Mouse (Mus musculus): Measurements from ENCODE around the gene Alkbh1. TPM values are rescaled to one million over a fixed set of nuclear protein-coding genes. Genes with fewer than 3 reads are reported as not detected.

Alkbh1 gene
- polyA plus RNA-seq, 3 experiments from 2014 or later, result 44.0 to 72.1 (median 63.5) TPM

- ATAC-seq, result no peak
These were observed 63.0 kb downstream of the Alkbh1 start for GRCm38 (mm10) chr12:87380586-87381379.

DNA sequence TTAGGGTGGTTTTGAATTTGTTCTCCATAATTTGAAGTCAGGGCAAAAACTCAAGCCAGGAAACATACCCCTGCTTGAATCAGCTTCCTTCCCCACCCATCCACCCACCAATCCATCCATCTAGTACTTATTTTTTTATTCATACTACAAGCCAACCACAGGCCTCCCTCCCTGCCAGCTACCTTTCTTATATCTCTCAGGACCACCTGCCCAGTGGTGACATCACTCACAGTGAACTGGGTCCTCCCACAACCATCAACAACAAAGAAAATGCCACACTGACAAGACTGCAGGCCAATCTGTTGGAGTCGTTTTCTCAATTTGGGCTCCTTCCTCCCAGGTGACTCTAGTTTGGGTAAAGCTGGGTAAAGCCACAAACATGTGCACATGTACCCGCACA lies 64.3 kb downstream of the Alkbh1 start:
- no peak for ATAC-seq

Other genes starting within 250 kb of the Alkbh1 start
- gene Samd15, start 244.3 kb downstream of the Alkbh1 start, polyA plus RNA-seq (2017; shearing (Covaris generic)), result 1 to 10 TPM; 1.9 to 4.5 (median 1.9) TPM
- 1 to 10 TPM; 3.5 to 4.4 (median 3.5) TPM for gene Tmed8, start 243.6 kb downstream of the Alkbh1 start, polyA plus RNA-seq (2017; shearing (Covaris generic))
- gene Noxred1, start 205.3 kb downstream of the Alkbh1 start, polyA plus RNA-seq (2017; shearing (Covaris generic)), result 1 to 10 TPM in 1 of 3 experiments, under 1 TPM in 2; 0.72 to 1.1 (median 0.85) TPM
- gene Vipas39, start 177.8 kb downstream of the Alkbh1 start, polyA plus RNA-seq (2017; shearing (Covaris generic)), result 10 to 100 TPM; 31.3 to 41.3 (median 38.9) TPM
- gene Ahsa1, start 177.5 kb downstream of the Alkbh1 start, polyA plus RNA-seq (2017; shearing (Covaris generic)), result 100 to 1,000 TPM; 117 to 133 (median 126) TPM
- not detected for gene Ism2, start 144.3 kb downstream of the Alkbh1 start, polyA plus RNA-seq (2017; shearing (Covaris generic))
- gene Sptlc2, start 55.7 kb downstream of the Alkbh1 start, polyA plus RNA-seq (2017; shearing (Covaris generic)), result 10 to 100 TPM; 69.9 to 85.2 (median 72.4) TPM
- 100 to 1,000 TPM in 2 of 3 experiments, 10 to 100 TPM in 1; 83.7 to 126 (median 118) TPM for gene Slirp, start 121 bp downstream of the Alkbh1 start, polyA plus RNA-seq (2017; shearing (Covaris generic))
- 100 to 1,000 TPM; 207 to 236 (median 223) TPM for gene Snw1, start 28.3 kb upstream of the Alkbh1 start, polyA plus RNA-seq (2017; shearing (Covaris generic))
- not detected for gene Gm5788, start 50.7 kb upstream of the Alkbh1 start, polyA plus RNA-seq (2017; shearing (Covaris generic))
- not detected for gene Gm8300, start 70.3 kb upstream of the Alkbh1 start, polyA plus RNA-seq (2017; shearing (Covaris generic))
- not detected for gene Oog1, start 158.7 kb upstream of the Alkbh1 start, polyA plus RNA-seq (2017; shearing (Covaris generic))
- not detected for gene Gm4027, start 174.9 kb upstream of the Alkbh1 start, polyA plus RNA-seq (2017; shearing (Covaris generic))
- gene Gm16381, start 200.6 kb upstream of the Alkbh1 start, polyA plus RNA-seq (2017; shearing (Covaris generic)), result not detected